Comparison of ENCODE assay signal across 15 mouse cellular contexts in genomic region chr2:136351393-136352096, GRCm38 (mm10). TPM values are rescaled to one million over a fixed set of nuclear protein-coding genes. Genes with fewer than 3 reads are reported as not detected.
A peak's percentile ranks its signal among the peaks of the same experiment; 100 is the strongest.
DNase-seq lines count a peak whose midpoint lies in the region; ATAC-seq lines count a peak whose summit lies in the region.
"Had no signal": no experiment of that assay in that cellular context is flagged by ENCODE, and none has a peak within 500 bp of the region (broad histone marks: within the 10 kb centered on the region; RNA-seq: fewer than 3 reads in every experiment).

No protein-coding gene starts in this region.

- DNase-seq in neural tube, embryonic 10.5 days (ENCODE audit: extremely low spot score, low spot score): no peak
- peak; percentile 51 for DNase-seq in cerebellum, adult 9-10 months
- DNase-seq in spleen, postnatal 10 days (ENCODE audit: low spot score in 2 of 2): no peak
- no peak for DNase-seq in right cerebral cortex, adult 2 months (ENCODE audit: low spot score in 2 of 2)
- DNase-seq: heart, adult 11 months; liver, postnatal 0 days; thymus, adult 2 months had no signal

- H3K4me3 ChIP-seq in kidney, embryonic 15.5 days (replicated peaks): no peak overlapping the region
- H3K4me3 ChIP-seq in kidney, embryonic 14.5 days (ENCODE audit: low read length): no peak overlapping the region
- H3K4me3 ChIP-seq in neural tube, embryonic 14.5 days (ENCODE audit: low read depth, low read length): no peak overlapping the region
- H3K4me3 ChIP-seq in hindbrain, embryonic 16.5 days (ENCODE audit: low read length): no peak overlapping the region
- H3K4me3 ChIP-seq: embryonic facial prominence, embryonic 15.5 days; megakaryocyte, embryonic 14.5 days had no signal

- peak overlapping the region; percentile 41; the same call in 1 of the 2 replicates for H3K27ac ChIP-seq in kidney, embryonic 15.5 days
- H3K27ac ChIP-seq in kidney, embryonic 14.5 days (ENCODE audit: low read depth, low read length): no peak overlapping the region
- H3K27ac ChIP-seq in neural tube, embryonic 14.5 days (ENCODE audit: low read depth, low read length): no peak overlapping the region
- H3K27ac ChIP-seq in hindbrain, embryonic 16.5 days (ENCODE audit: low read depth, low read length): no peak overlapping the region
- H3K27ac ChIP-seq: embryonic facial prominence, embryonic 15.5 days had no signal

- peaks cover 5% of the 10 kb centered on the region for H3K4me1 ChIP-seq in kidney, embryonic 15.5 days
- H3K4me1 ChIP-seq in kidney, embryonic 14.5 days (ENCODE audit: control insufficient read depth, insufficient read depth, low read length): no peaks in the 10 kb centered on the region
- H3K4me1 ChIP-seq in neural tube, embryonic 14.5 days (ENCODE audit: control insufficient read depth, insufficient read depth, low read length): no peaks in the 10 kb centered on the region
- no peaks in the 10 kb centered on the region for H3K4me1 ChIP-seq in hindbrain, embryonic 16.5 days (ENCODE audit: control insufficient read depth, insufficient read depth, low read depth, low read length)
- H3K4me1 ChIP-seq: embryonic facial prominence, embryonic 15.5 days; megakaryocyte, embryonic 14.5 days had no signal

- no peaks in the 10 kb centered on the region for H3K27me3 ChIP-seq in kidney, embryonic 15.5 days
- no peaks in the 10 kb centered on the region for H3K27me3 ChIP-seq in kidney, embryonic 14.5 days (ENCODE audit: control insufficient read depth, insufficient read depth, low read length)
- no peaks in the 10 kb centered on the region for H3K27me3 ChIP-seq in neural tube, embryonic 14.5 days (ENCODE audit: control insufficient read depth, insufficient read depth, low read length)
- no peaks in the 10 kb centered on the region for H3K27me3 ChIP-seq in hindbrain, embryonic 16.5 days (replicated peaks; ENCODE audit: control insufficient read depth, insufficient read depth, low read length)
- H3K27me3 ChIP-seq: CH12.LX; embryonic facial prominence, embryonic 15.5 days; megakaryocyte, embryonic 14.5 days had no signal

- 0 out of 2 replicates have a peak, but pooled peaks have one; percentile 55 for ATAC-seq in kidney, embryonic 15.5 days (replicated peaks; ENCODE audit: low FRiP score)
- no peak for ATAC-seq in kidney, embryonic 14.5 days (ENCODE audit: low FRiP score, low TSS enrichment)
- ATAC-seq in neural tube, embryonic 14.5 days (ENCODE audit: low read depth): peak; percentile 38; the same call in 1 of the 2 replicates
- ATAC-seq in hindbrain, embryonic 16.5 days: peak; percentile 70
- ATAC-seq: intestine, embryonic 16.5 days; liver, postnatal 0 days had no signal

- H3K4me2 ChIP-seq in kidney, embryonic 15.5 days: no peak overlapping the region
- no peak overlapping the region for H3K4me2 ChIP-seq in kidney, embryonic 14.5 days (replicated peaks; ENCODE audit: low read depth, low read length)
- no peak overlapping the region for H3K4me2 ChIP-seq in neural tube, embryonic 14.5 days (ENCODE audit: low read depth, low read length)
- no peak overlapping the region for H3K4me2 ChIP-seq in hindbrain, embryonic 16.5 days (ENCODE audit: low read length)
- H3K4me2 ChIP-seq: embryonic facial prominence, embryonic 15.5 days had no signal

- WGBS in kidney, embryonic 15.5 days: 76% methylated on average over 2 of the region's 2 CpGs
- WGBS in kidney, embryonic 14.5 days: 71% methylated on average over 2 of the region's 2 CpGs
- 81% methylated on average over 2 of the region's 2 CpGs for WGBS in neural tube, embryonic 14.5 days
- 73% methylated on average over 2 of the region's 2 CpGs for WGBS in hindbrain, embryonic 16.5 days

- no peaks in the 10 kb centered on the region for H3K36me3 ChIP-seq in kidney, embryonic 15.5 days
- no peaks in the 10 kb centered on the region for H3K36me3 ChIP-seq in kidney, embryonic 14.5 days (ENCODE audit: control insufficient read depth, insufficient read depth, low read length)
- no peaks in the 10 kb centered on the region for H3K36me3 ChIP-seq in neural tube, embryonic 14.5 days (ENCODE audit: control insufficient read depth, insufficient read depth, low read length)
- H3K36me3 ChIP-seq in hindbrain, embryonic 16.5 days (ENCODE audit: control insufficient read depth, insufficient read depth, low read length): no peaks in the 10 kb centered on the region
- H3K36me3 ChIP-seq: embryonic facial prominence, embryonic 15.5 days had no signal

- no peaks in the 10 kb centered on the region for H3K9me3 ChIP-seq in kidney, embryonic 15.5 days (replicated peaks)
- H3K9me3 ChIP-seq in kidney, embryonic 14.5 days (ENCODE audit: control insufficient read depth, low read length): no peaks in the 10 kb centered on the region
- no peaks in the 10 kb centered on the region for H3K9me3 ChIP-seq in neural tube, embryonic 14.5 days (ENCODE audit: control insufficient read depth, low read length)
- no peaks in the 10 kb centered on the region for H3K9me3 ChIP-seq in hindbrain, embryonic 16.5 days (ENCODE audit: control insufficient read depth, low read length)
- H3K9me3 ChIP-seq: embryonic facial prominence, embryonic 15.5 days; megakaryocyte, embryonic 14.5 days had no signal

- no peak overlapping the region for H3K9ac ChIP-seq in kidney, embryonic 15.5 days
- H3K9ac ChIP-seq in kidney, embryonic 14.5 days (ENCODE audit: low read depth, low read length): no peak overlapping the region
- no peak overlapping the region for H3K9ac ChIP-seq in neural tube, embryonic 14.5 days (replicated peaks; ENCODE audit: low read depth, low read length)
- no peak overlapping the region for H3K9ac ChIP-seq in hindbrain, embryonic 16.5 days (ENCODE audit: low read depth, low read length)
- H3K9ac ChIP-seq: embryonic facial prominence, embryonic 15.5 days; liver, postnatal 0 days had no signal

RNA-seq across cellular contexts. Expression of gene Pak7, which starts 36.2 kb away (rescaled TPM):
- polyA plus RNA-seq in kidney, embryonic 15.5 days (2015; fragmentation: Nextera tagmentation; extraction: Ambion mirVana): 1.2 and 1.9 TPM in 2 replicates
- 1.6 and 1.7 TPM in 2 replicates for polyA plus RNA-seq in kidney, embryonic 14.5 days (2014; fragmentation: Nextera tagmentation; extraction: Ambion mirVana)
- polyA plus RNA-seq in neural tube, embryonic 14.5 days (2014; fragmentation: Nextera tagmentation; extraction: Ambion mirVana): 32.8 and 39.3 TPM in 2 replicates
- 25.1 and 28.2 TPM in 2 replicates for polyA plus RNA-seq in hindbrain, embryonic 16.5 days (2015; fragmentation: Nextera tagmentation; extraction: Ambion mirVana)
- polyA plus RNA-seq: liver, postnatal 0 days; thymus, adult 2 months had no signal
